In the genomic region with DNA sequence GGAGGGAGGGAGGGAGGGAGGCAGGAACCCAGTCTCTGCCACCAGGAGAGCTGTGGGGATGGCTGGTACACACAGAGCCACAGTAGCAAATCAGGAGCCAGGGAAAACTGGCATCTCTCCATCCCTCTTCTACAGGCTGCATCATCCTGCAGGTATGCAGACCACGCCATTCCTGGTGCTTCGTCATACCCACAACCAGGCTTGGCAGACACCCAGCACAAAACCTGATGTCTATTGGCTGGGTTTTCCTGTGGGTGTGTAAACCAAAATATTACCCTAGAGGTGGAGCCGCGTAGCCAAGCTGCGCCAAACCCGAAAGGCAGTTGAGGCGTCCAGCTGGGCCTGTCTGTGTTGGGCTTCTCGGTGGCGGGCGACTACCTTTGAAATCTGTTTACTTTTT, we compare ENCODE assay signal across 9 mouse cellular contexts. TPM values are rescaled to one million over a fixed set of nuclear protein-coding genes. Genes with fewer than 3 reads are reported as not detected.
A peak's percentile ranks its signal among the peaks of the same experiment; 100 is the strongest.
DNase-seq lines count a peak whose midpoint lies in the region; ATAC-seq lines count a peak whose summit lies in the region.
"Had no signal": no experiment of that assay in that cellular context is flagged by ENCODE, and none has a peak within 500 bp of the region (broad histone marks: within the 10 kb centered on the region; RNA-seq: fewer than 3 reads in every experiment).

No protein-coding gene starts in this region.

- ATAC-seq in heart, embryonic 11.5 days (replicated peaks; ENCODE audit: insufficient number of reproducible peaks, low FRiP score, low TSS enrichment) = no peak

- peaks cover 17% of the 10 kb centered on the region; the same call in 1 of the 2 replicates for H3K4me1 ChIP-seq in heart, embryonic 11.5 days (ENCODE audit: control insufficient read depth, insufficient read depth, low read length)

- no peaks in the 10 kb centered on the region for H3K9me3 ChIP-seq in heart, embryonic 11.5 days (replicated peaks; ENCODE audit: control insufficient read depth, low read length)

- 59% methylated on average over 10 of the region's 10 CpGs for WGBS in heart, embryonic 11.5 days (ENCODE audit: insufficient replicate concordance)

- H3K36me3 ChIP-seq in heart, embryonic 11.5 days (ENCODE audit: control insufficient read depth, insufficient read depth, low read length) = no peaks in the 10 kb centered on the region

- no peak overlapping the region for H3K27ac ChIP-seq in heart, embryonic 11.5 days (ENCODE audit: low read depth, low read length)

- H3K27me3 ChIP-seq in heart, embryonic 11.5 days (ENCODE audit: control insufficient read depth, insufficient read depth, low read length) = 0 out of 2 replicates have a peak, but pooled peaks cover 1% of the 10 kb centered on the region

- H3K4me3 ChIP-seq in heart, embryonic 11.5 days (ENCODE audit: low read depth, low read length) = no peak overlapping the region

- intact Hi-C loops in heart, postnatal 10 days (cut with DNase I) = no loop called here

- no peak overlapping the region for H3K4me2 ChIP-seq in heart, embryonic 11.5 days

- DNase-seq in heart, adult 18-20 months = peak; percentile 66 to 73
- DNase-seq in cerebellum, postnatal 10 days = peak; percentile 86 to 89
- DNase-seq in heart, postnatal 10 days = peak; percentile 85
- DNase-seq in layer of hippocampus, adult 8-10 months (ENCODE audit: low spot score in 2 of 2) = peak; percentile 84 to 90
- DNase-seq in lung, postnatal 14 days = peak; percentile 81
- DNase-seq in urinary bladder, postnatal 10 days (ENCODE audit: low spot score) = peak; percentile 41
- DNase-seq in retina, embryonic 14.5 days (ENCODE audit: low spot score) = no peak

- no peak overlapping the region for H3K9ac ChIP-seq in heart, embryonic 11.5 days (ENCODE audit: low read depth, low read length)

RNA-seq across cellular contexts. Expression of gene Fam110a, which starts 17.5 kb away (rescaled TPM):
- total RNA-seq in heart, adult 18-20 months (2021) = 1 to 10 TPM; 3.4 to 3.7 TPM
- 9.7 and 10.5 TPM in 2 replicates for polyA plus RNA-seq in heart, embryonic 11.5 days (2014; fragmentation: Nextera tagmentation; extraction: Ambion mirVana)
- total RNA-seq in heart, postnatal 10 days (2021) = 1 to 10 TPM; 5.7 to 7.3 TPM
- 1 to 10 TPM; 5.9 to 8.0 (median 7.2) TPM for total RNA-seq in layer of hippocampus, adult 8-10 months (2022)

RNA-seq across cellular contexts. Expression of gene Slc52a3, which starts 33.8 kb away (rescaled TPM):
- 1 to 10 TPM; 1.6 to 2.9 TPM for total RNA-seq in heart, adult 18-20 months (2021)
- 0.80 and 0.86 TPM in 2 replicates for polyA plus RNA-seq in heart, embryonic 11.5 days (2014; fragmentation: Nextera tagmentation; extraction: Ambion mirVana)
- 1 to 10 TPM; 2.1 to 2.6 TPM for total RNA-seq in heart, postnatal 10 days (2021)
- total RNA-seq in layer of hippocampus, adult 8-10 months (2022) = 1 to 10 TPM; 2.1 to 3.9 (median 2.1) TPM

RNA-seq across cellular contexts. Expression of gene Angpt4, which starts 51.5 kb away (rescaled TPM):
- under 1 TPM; 0.28 to 0.35 TPM for total RNA-seq in heart, adult 18-20 months (2021)
- polyA plus RNA-seq in heart, embryonic 11.5 days (2014; fragmentation: Nextera tagmentation; extraction: Ambion mirVana) = 0.21 and 0.30 TPM in 2 replicates
- under 1 TPM; 0.10 to 0.22 TPM for total RNA-seq in heart, postnatal 10 days (2021)
- total RNA-seq in layer of hippocampus, adult 8-10 months (2022) = under 1 TPM in 1 of 4 experiments, not detected in 3; 0.14 TPM
- total RNA-seq: MEL had no signal
